Mouse (Mus musculus): ENCODE measurements around the gene Aif1.

DNA sequence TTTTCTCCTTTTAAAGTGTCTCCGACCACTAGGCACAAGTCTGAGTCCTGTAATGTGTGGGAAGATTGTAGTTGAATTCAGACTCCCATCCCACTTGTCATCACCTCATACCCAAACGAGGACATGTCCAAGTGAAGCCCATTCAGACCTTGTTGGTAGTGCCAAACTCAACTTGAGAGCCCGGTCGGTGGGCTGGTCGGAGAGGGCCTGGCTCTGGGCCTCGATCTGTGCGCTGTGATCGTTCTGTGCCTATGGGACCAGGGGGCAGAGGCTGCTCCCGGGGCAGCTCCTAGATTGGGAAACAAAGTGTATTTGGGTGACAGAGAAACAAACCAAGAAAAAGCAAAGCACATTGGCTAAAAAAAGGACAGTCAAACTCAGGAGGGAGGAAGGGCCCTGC, 22.8 kb downstream of the Aif1 start:
- TF ChIP-seq CTCF (IDR thresholded peaks at IDR 0.05; ENCODE audit: extremely low read depth, insufficient read depth, insufficient read length, insufficient replicate concordance) (no peak), POLR2A (IDR thresholded peaks at IDR 0.05; ENCODE audit: low read depth, low read length) (no peak)
